Mouse (Mus musculus): Measurements from ENCODE around the gene Dync1i1. TPM values are rescaled to one million over a fixed set of nuclear protein-coding genes. Genes with fewer than 3 reads are reported as not detected.

Dync1i1 gene
- total RNA-seq, 2 experiments from 2014 or later, result 133 to 144 TPM

GRCm38 (mm10) chr6:5960728-5961127 lies 235.3 kb downstream of the Dync1i1 start:
- DNase-seq (ENCODE audit: extremely low spot score in 1 of 2, low spot score in 1 of 2), result no peak

GRCm38 (mm10) chr6:5961960-5962359 lies 236.5 kb downstream of the Dync1i1 start:
- no peak for DNase-seq (ENCODE audit: extremely low spot score in 1 of 2, low spot score in 1 of 2)

- no peak for DNase-seq (ENCODE audit: extremely low spot score in 1 of 2, low spot score in 1 of 2)
Observed at GRCm38 (mm10) chr6:5966376-5966775, 240.9 kb downstream of the Dync1i1 start.

GRCm38 (mm10) chr6:5966806-5967445 lies 241.5 kb downstream of the Dync1i1 start:
- DNase-seq (ENCODE audit: extremely low spot score in 1 of 2, low spot score in 1 of 2), result no peak

- DNase-seq (ENCODE audit: extremely low spot score in 1 of 2, low spot score in 1 of 2), result no peak
Observed at GRCm38 (mm10) chr6:5967545-5967944, 242.1 kb downstream of the Dync1i1 start.

- DNase-seq (ENCODE audit: extremely low spot score in 1 of 2, low spot score in 1 of 2), result no peak
Observed at GRCm38 (mm10) chr6:5969613-5970012, 244.2 kb downstream of the Dync1i1 start.

- DNase-seq (ENCODE audit: extremely low spot score in 1 of 2, low spot score in 1 of 2), result no peak
Observed at GRCm38 (mm10) chr6:5976241-5976640, 250.8 kb downstream of the Dync1i1 start.

GRCm38 (mm10) chr6:5977238-5977920 lies 251.9 kb downstream of the Dync1i1 start:
- DNase-seq (ENCODE audit: extremely low spot score in 1 of 2, low spot score in 1 of 2), result no peak

- DNase-seq (ENCODE audit: extremely low spot score in 1 of 2, low spot score in 1 of 2), result no peak
Observed at GRCm38 (mm10) chr6:5991243-5991642, 265.8 kb downstream of the Dync1i1 start.

- peak in 1 of 2 experiments; percentile 42 for DNase-seq (ENCODE audit: extremely low spot score in 1 of 2, low spot score in 1 of 2)
Observed at GRCm38 (mm10) chr6:5991817-5992755, 266.6 kb downstream of the Dync1i1 start.

- no peak for DNase-seq (ENCODE audit: extremely low spot score in 1 of 2, low spot score in 1 of 2)
Observed at GRCm38 (mm10) chr6:5993056-5993455, 267.6 kb downstream of the Dync1i1 start.

- no peak for DNase-seq (ENCODE audit: extremely low spot score in 1 of 2, low spot score in 1 of 2)
Observed at GRCm38 (mm10) chr6:5997535-5997934, 272.1 kb downstream of the Dync1i1 start.

GRCm38 (mm10) chr6:6002061-6002460 lies 276.6 kb downstream of the Dync1i1 start:
- no peak for DNase-seq (ENCODE audit: extremely low spot score in 1 of 2, low spot score in 1 of 2)

GRCm38 (mm10) chr6:6004756-6005485 lies 279.5 kb downstream of the Dync1i1 start:
- no peak for DNase-seq (ENCODE audit: extremely low spot score in 1 of 2, low spot score in 1 of 2)

GRCm38 (mm10) chr6:6005762-6006431 lies 280.5 kb downstream of the Dync1i1 start:
- DNase-seq (ENCODE audit: extremely low spot score in 1 of 2, low spot score in 1 of 2), result peak; percentile 74 to 77

- no peak for DNase-seq (ENCODE audit: extremely low spot score in 1 of 2, low spot score in 1 of 2)
Observed at GRCm38 (mm10) chr6:6011364-6011763, 285.9 kb downstream of the Dync1i1 start.

GRCm38 (mm10) chr6:6015616-6016015 lies 290.2 kb downstream of the Dync1i1 start:
- DNase-seq (ENCODE audit: extremely low spot score in 1 of 2, low spot score in 1 of 2), result no peak

GRCm38 (mm10) chr6:6016931-6017330 lies 291.5 kb downstream of the Dync1i1 start:
- no peak for DNase-seq (ENCODE audit: extremely low spot score in 1 of 2, low spot score in 1 of 2)

- no peak for DNase-seq (ENCODE audit: extremely low spot score in 1 of 2, low spot score in 1 of 2)
Observed at GRCm38 (mm10) chr6:6023976-6024375, 298.5 kb downstream of the Dync1i1 start.

- no peak for DNase-seq (ENCODE audit: extremely low spot score in 1 of 2, low spot score in 1 of 2)
Observed at GRCm38 (mm10) chr6:6027664-6028063, 302.2 kb downstream of the Dync1i1 start.

Measured in layer of hippocampus, postnatal 25 days (tissue).